Mouse (Mus musculus): ENCODE results near the gene Meis3. TPM values are rescaled to one million over a fixed set of nuclear protein-coding genes. Genes with fewer than 3 reads are reported as not detected.

The Meis3 gene
- polyA plus RNA-seq (2017; shearing (Covaris generic)), result 42.9 TPM

GRCm38 (mm10) chr7:16174597-16175541 is at the start of gene Meis3:
Gene Meis3, plus strand, starts transcription at chr7:16175090.

DNA sequence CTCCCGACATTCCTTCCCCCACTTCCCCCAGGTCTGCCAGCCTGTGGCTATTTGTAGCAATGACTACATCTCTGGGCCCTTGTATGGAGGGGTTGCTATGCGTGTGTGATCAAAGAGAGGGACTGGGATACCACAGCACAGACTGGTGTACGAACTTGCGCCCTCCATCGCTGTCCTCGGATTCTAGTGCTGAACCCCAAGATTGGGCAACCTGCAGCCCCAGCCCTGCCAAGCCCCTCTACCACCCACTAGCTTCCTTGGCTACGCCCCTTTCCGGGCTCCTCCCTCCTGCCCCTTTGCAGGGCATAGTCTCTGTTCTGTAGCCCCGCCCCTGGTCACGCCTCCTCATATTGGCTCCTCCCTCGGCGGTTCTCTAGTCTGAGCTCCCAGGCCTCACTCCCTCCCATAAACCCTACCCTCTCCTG is 45.5 kb upstream of the Meis3 start, which contains the start of gene Slc8a2:
Gene Slc8a2, plus strand, starts transcription at position 406 of the 425 bp plus-strand sequence.

GRCm38 (mm10) chr7:16221582-16222272 is 46.8 kb downstream of the Meis3 start, which contains the start of gene Dhx34:
Gene Dhx34, minus strand, starts transcription at chr7:16222037.

Other genes starting within 250 kb of the Meis3 start
- gene Nop53, start 229.0 kb upstream of the Meis3 start, polyA plus RNA-seq (2017; shearing (Covaris generic)), result 377 TPM
- not detected for gene Ehd2, start 207.5 kb upstream of the Meis3 start, polyA plus RNA-seq (2017; shearing (Covaris generic))
- 5.4 TPM for gene Bicra, start 127.2 kb upstream of the Meis3 start, polyA plus RNA-seq (2017; shearing (Covaris generic))
- gene Zfp541, start 113.3 kb upstream of the Meis3 start, polyA plus RNA-seq (2017; shearing (Covaris generic)), result 0.06 TPM
- gene Napa, start 76.6 kb upstream of the Meis3 start, polyA plus RNA-seq (2017; shearing (Covaris generic)), result 269 TPM
- gene Kptn, start 55.2 kb upstream of the Meis3 start, polyA plus RNA-seq (2017; shearing (Covaris generic)), result 27.0 TPM
- gene Slc8a2, start 45.3 kb upstream of the Meis3 start, polyA plus RNA-seq (2017; shearing (Covaris generic)), result not detected
- gene Dhx34, start 46.9 kb downstream of the Meis3 start, polyA plus RNA-seq (2017; shearing (Covaris generic)), result 36.4 TPM
- not detected for gene C5ar2, start 69.1 kb downstream of the Meis3 start, polyA plus RNA-seq (2017; shearing (Covaris generic))
- not detected for gene C5ar1, start 84.5 kb downstream of the Meis3 start, polyA plus RNA-seq (2017; shearing (Covaris generic))
- 2.8 TPM for gene Inafm1, start 98.5 kb downstream of the Meis3 start, polyA plus RNA-seq (2017; shearing (Covaris generic))
- gene Ccdc9, start 111.7 kb downstream of the Meis3 start, polyA plus RNA-seq (2017; shearing (Covaris generic)), result 60.6 TPM
- gene Bbc3, start 133.3 kb downstream of the Meis3 start, polyA plus RNA-seq (2017; shearing (Covaris generic)), result 4.4 TPM
- 148 TPM for gene Sae1, start 212.7 kb downstream of the Meis3 start, polyA plus RNA-seq (2017; shearing (Covaris generic))
- 19.5 TPM for gene Zc3h4, start 225.8 kb downstream of the Meis3 start, polyA plus RNA-seq (2017; shearing (Covaris generic))